Mouse (Mus musculus) kidney, embryonic 16.5 days (tissue): ENCODE results near the gene Sec31a. TPM values are rescaled to one million over a fixed set of nuclear protein-coding genes. Genes with fewer than 3 reads are reported as not detected.

Source experiments
- ATAC-seq: fragments of 200-750 bp; cut with Nextera tagmentation; 2 replicates; pipeline ENCODE4 v1.8.0; 2017; ENCODE audit warnings: moderate TSS enrichment; ENCODE audit not compliant: low FRiP score, low TSS enrichment
- H3K27ac ChIP-seq: fragments of 300-500 bp; sonication (generic); 2 replicates; pipeline ENCODE4 v1.5.1; 2014; ENCODE audit warnings: low read length
- H3K27me3 ChIP-seq: fragments of 300-500 bp; sonication (generic); 2 replicates; pipeline ENCODE4 v1.6.1; 2014; ENCODE audit warnings: low read length, control low read depth, mixed read lengths; ENCODE audit not compliant: insufficient read depth
- H3K36me3 ChIP-seq: fragments of 300-500 bp; sonication (generic); 2 replicates; pipeline ENCODE4 v1.6.1; 2014; ENCODE audit warnings: low read length, control low read depth, mixed read lengths; ENCODE audit not compliant: insufficient read depth
- H3K4me1 ChIP-seq: fragments of 300-500 bp; sonication (generic); 2 replicates; pipeline ENCODE4 v1.6.1; 2014; ENCODE audit warnings: low read length, control low read depth, mixed read lengths; ENCODE audit not compliant: insufficient read depth
- H3K4me2 ChIP-seq: fragments of 300-500 bp; sonication (generic); replicated peaks from 2 replicates; pipeline ENCODE4 v1.6.1; 2014; ENCODE audit warnings: low read depth, low read length
- H3K4me3 ChIP-seq: fragments of 300-500 bp; sonication (generic); 2 replicates; pipeline ENCODE4 v1.5.1; 2014; ENCODE audit warnings: mild to moderate bottlenecking, low read length
- H3K9ac ChIP-seq: fragments of 300-500 bp; sonication (generic); replicated peaks from 2 replicates; pipeline ENCODE4 v1.6.1; 2014; ENCODE audit warnings: low read length
- H3K9me3 ChIP-seq: fragments of 300-500 bp; sonication (generic); 2 replicates; pipeline ENCODE4 v1.6.1; 2016; ENCODE audit warnings: low read length, control low read depth
- WGBS: fragments of 180-500 bp; shearing (Covaris S2); extraction: QIAGEN DNeasy Blood & Tissue Kit; methylation state at CpG from one replicate; pipeline ENCODE4 v1.1.7; 2014; 5-methylcytosine and 5-hydroxymethylcytosine counted together
- polyA plus RNA-seq: library from polyadenylated mRNA; unstranded; fragments of >200 nt; fragmentation: Nextera tagmentation; extraction: Ambion mirVana; gene quantifications from 2 replicates; pipeline ENCODE4 v1.2.1, GENCODE M21; 2015

Sec31a gene
- polyA plus RNA-seq, 1 experiment from 2014 or later = 174 TPM

GRCm38 (mm10) chr5:100360296-100360695 is 55.7 kb downstream of the Sec31a start:
- no peak overlapping the region for H3K4me3 ChIP-seq
- no peak overlapping the region for H3K9ac ChIP-seq
- H3K27me3 ChIP-seq = no peaks in the 10 kb centered on the region
- H3K4me2 ChIP-seq = no peak overlapping the region
- H3K9me3 ChIP-seq = no peaks in the 10 kb centered on the region
- 90% methylated on average over 6 of the region's 6 CpGs for WGBS
- peaks cover 8% of the 10 kb centered on the region for H3K4me1 ChIP-seq
- H3K36me3 ChIP-seq = peaks cover 36% of the 10 kb centered on the region
- no peak overlapping the region for H3K27ac ChIP-seq
- no peak for ATAC-seq

- Histone ChIP-seq H3K36me3 (peaks cover 17% of the 10 kb centered on the region), H3K9ac (no peak overlapping the region), H3K27me3 (no peaks in the 10 kb centered on the region), H3K4me3 (no peak overlapping the region), H3K4me2 (no peak overlapping the region), H3K9me3 (no peaks in the 10 kb centered on the region), H3K4me1 (peaks cover 8% of the 10 kb centered on the region), H3K27ac (no peak overlapping the region)
- no peak for ATAC-seq
- 25% methylated on average over 8 of the region's 8 CpGs for WGBS
These were observed 57.7 kb downstream of the Sec31a start for GRCm38 (mm10) chr5:100358334-100358733.

DNA sequence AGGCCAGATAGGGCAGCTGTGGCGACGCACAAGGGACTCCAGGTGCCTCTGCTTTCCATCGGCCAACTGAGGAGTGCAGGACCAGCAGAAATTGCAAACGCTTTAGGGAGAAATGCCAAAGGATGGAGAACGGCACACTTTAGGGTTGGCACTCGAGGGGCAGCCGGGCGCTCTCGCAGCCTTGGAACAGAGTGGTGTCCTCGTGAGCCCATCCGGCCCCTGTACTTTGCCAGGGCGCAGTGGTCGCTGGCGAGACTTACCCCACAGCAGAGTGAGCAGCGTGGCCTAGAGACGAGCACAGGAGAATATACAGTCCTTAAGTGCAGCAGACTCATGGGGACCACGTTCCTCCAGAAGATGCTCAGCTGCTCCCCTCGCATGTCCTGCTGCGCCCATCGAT is 61.4 kb downstream of the Sec31a start:
- Histone ChIP-seq H3K9me3 (no peaks in the 10 kb centered on the region), H3K27me3 (no peaks in the 10 kb centered on the region), H3K4me2 (no peak overlapping the region), H3K9ac (no peak overlapping the region), H3K4me3 (no peak overlapping the region), H3K36me3 (no peaks in the 10 kb centered on the region), H3K4me1 (peaks cover 13% of the 10 kb centered on the region), H3K27ac (no peak overlapping the region)
- ATAC-seq = no peak
- 93% methylated on average over 20 of the region's 20 CpGs for WGBS

GRCm38 (mm10) chr5:100352986-100353848 is 62.8 kb downstream of the Sec31a start:
- H3K4me1 ChIP-seq = peaks cover 9% of the 10 kb centered on the region
- no peaks in the 10 kb centered on the region for H3K9me3 ChIP-seq
- ATAC-seq = no peak
- no peaks in the 10 kb centered on the region for H3K27me3 ChIP-seq
- H3K9ac ChIP-seq = no peak overlapping the region
- no peak overlapping the region for H3K4me3 ChIP-seq
- no peaks in the 10 kb centered on the region for H3K36me3 ChIP-seq
- H3K27ac ChIP-seq = no peak overlapping the region
- no peak overlapping the region for H3K4me2 ChIP-seq
- WGBS = 60% methylated on average over 10 of the region's 10 CpGs

DNA sequence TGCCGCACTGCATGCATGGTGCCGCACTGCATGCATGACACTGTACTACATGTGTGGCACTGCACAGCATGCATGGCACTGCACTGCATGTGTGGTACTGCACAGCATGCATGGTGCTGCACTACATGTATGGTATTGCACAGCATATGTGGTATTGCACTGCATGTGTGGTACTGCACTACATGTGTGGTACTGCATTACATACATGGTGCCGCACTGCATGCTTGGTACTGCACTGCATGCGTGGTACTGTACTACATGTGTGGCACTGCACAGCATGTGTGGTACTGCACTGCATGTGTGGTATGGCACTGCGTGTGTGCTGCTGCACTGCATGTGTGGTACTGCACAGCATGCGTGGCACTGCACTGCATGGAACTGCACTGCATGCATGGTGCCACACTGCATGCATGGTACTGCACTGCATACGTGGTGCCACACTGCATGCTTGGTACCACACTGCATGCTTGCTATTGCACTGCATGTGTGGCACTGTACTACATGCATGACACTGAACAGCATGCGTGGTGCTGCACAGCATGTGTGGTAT is 65.1 kb downstream of the Sec31a start:
- no peak overlapping the region for H3K4me3 ChIP-seq
- no peaks in the 10 kb centered on the region for H3K27me3 ChIP-seq
- H3K4me2 ChIP-seq = no peak overlapping the region
- H3K4me1 ChIP-seq = peaks cover 5% of the 10 kb centered on the region; the same call in 1 of the 2 replicates
- H3K36me3 ChIP-seq = no peaks in the 10 kb centered on the region
- no peak; the same call in 1 of the 2 replicates for ATAC-seq
- WGBS = 95% methylated on average over 8 of the region's 8 CpGs
- no peak overlapping the region for H3K27ac ChIP-seq
- H3K9me3 ChIP-seq = no peaks in the 10 kb centered on the region
- H3K9ac ChIP-seq = no peak overlapping the region

- Histone ChIP-seq H3K27ac (no peak overlapping the region), H3K4me1 (peaks cover 5% of the 10 kb centered on the region; the same call in 1 of the 2 replicates), H3K9ac (no peak overlapping the region), H3K27me3 (no peaks in the 10 kb centered on the region), H3K4me2 (no peak overlapping the region), H3K9me3 (no peaks in the 10 kb centered on the region), H3K4me3 (no peak overlapping the region), H3K36me3 (no peaks in the 10 kb centered on the region)
- WGBS = 65% methylated on average over 10 of the region's 10 CpGs
- no peak for ATAC-seq
These were observed 66.5 kb downstream of the Sec31a start for GRCm38 (mm10) chr5:100349287-100350215.

- Histone ChIP-seq H3K27ac (no peak overlapping the region), H3K36me3 (no peaks in the 10 kb centered on the region), H3K4me2 (no peak overlapping the region), H3K4me1 (no peaks in the 10 kb centered on the region), H3K9me3 (no peaks in the 10 kb centered on the region), H3K27me3 (no peaks in the 10 kb centered on the region), H3K9ac (no peak overlapping the region), H3K4me3 (no peak overlapping the region)
- no peak for ATAC-seq
- WGBS = 95% methylated on average over 1 of the region's 1 CpGs
These were observed 70.9 kb downstream of the Sec31a start for GRCm38 (mm10) chr5:100345118-100345517.

DNA sequence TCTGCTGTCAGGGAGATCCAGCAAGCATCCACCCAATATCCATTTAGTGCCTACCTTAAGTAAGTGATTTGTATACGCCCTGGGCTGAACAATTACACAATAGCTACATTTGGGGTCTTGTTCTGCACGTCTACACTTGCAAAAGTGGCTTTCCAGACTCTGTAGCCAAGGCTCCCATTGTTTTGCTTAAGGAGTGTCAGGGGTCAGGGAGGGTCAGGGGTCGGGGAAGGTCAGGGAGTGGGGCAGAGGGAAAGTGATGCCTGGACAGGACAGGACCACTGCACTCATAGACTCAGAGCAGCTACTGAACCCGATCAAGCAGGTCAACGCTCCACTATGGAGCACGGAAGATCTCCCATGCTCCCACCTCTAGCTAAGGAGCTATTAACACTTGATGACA is 72.9 kb downstream of the Sec31a start:
- H3K36me3 ChIP-seq = no peaks in the 10 kb centered on the region
- H3K9ac ChIP-seq = no peak overlapping the region
- H3K4me2 ChIP-seq = no peak overlapping the region
- H3K27ac ChIP-seq = no peak overlapping the region
- no peaks in the 10 kb centered on the region for H3K4me1 ChIP-seq
- H3K9me3 ChIP-seq = no peaks in the 10 kb centered on the region
- H3K27me3 ChIP-seq = no peaks in the 10 kb centered on the region
- WGBS = 36% methylated on average over 6 of the region's 6 CpGs
- no peak for ATAC-seq
- no peak overlapping the region for H3K4me3 ChIP-seq

DNA sequence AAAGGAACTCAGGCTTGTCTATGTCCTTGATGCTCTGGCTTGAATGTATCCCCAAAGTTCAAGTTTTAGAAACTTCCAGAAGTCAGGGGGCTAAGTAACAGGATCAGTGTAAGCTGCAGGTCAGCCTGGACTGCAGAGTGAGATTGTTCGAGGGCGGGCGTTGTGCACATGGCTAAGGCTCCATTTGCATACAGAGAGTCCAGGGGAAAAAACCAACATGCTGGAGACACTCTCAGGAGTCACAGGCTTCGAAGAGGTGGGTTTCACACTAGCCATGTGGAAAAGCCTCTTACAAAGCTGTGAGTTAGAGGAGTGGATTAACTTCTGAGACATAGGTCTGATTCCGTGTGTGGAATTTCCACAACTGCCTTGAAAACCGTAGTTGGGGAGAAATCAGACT is 73.6 kb downstream of the Sec31a start:
- Histone ChIP-seq H3K4me2 (no peak overlapping the region), H3K27ac (no peak overlapping the region), H3K4me3 (no peak overlapping the region), H3K36me3 (no peaks in the 10 kb centered on the region), H3K4me1 (no peaks in the 10 kb centered on the region), H3K27me3 (no peaks in the 10 kb centered on the region), H3K9ac (no peak overlapping the region), H3K9me3 (no peaks in the 10 kb centered on the region)
- WGBS = 80% methylated on average over 6 of the region's 6 CpGs
- ATAC-seq = no peak
